Mouse (Mus musculus): ENCODE measurements at regions not wholly inside any gene's neighbourhood (a gene's known extent, or its start where the extent isn't known, plus 50 kb on each side); places are given as distances from the start of the nearest gene placed in this dataset.

GRCm38 (mm10) chr7:84800966-84801365, 52.4 kb upstream of the Olfr291 start:
- DNase-seq (ENCODE audit: low spot score): no peak

- peak; percentile 8 for DNase-seq (ENCODE audit: low spot score)
These were observed 58.7 kb upstream of the Olfr291 start for GRCm38 (mm10) chr7:84794655-84795054.

GRCm38 (mm10) chr7:84779276-84779825, 74.0 kb upstream of the Olfr291 start:
- DNase-seq (ENCODE audit: low spot score): peak; percentile 88

GRCm38 (mm10) chr7:84777696-84778095, 75.7 kb upstream of the Olfr291 start:
- DNase-seq (ENCODE audit: low spot score): no peak

- no peak for DNase-seq (ENCODE audit: low spot score)
These were observed 66.5 kb upstream of the Zfand6 start for GRCm38 (mm10) chr7:84756261-84756660.

- DNase-seq (ENCODE audit: low spot score): no peak
These were observed 63.6 kb upstream of the Zfand6 start for GRCm38 (mm10) chr7:84753361-84753760.

- peak; percentile 58 for DNase-seq (ENCODE audit: low spot score)
These were observed 59.9 kb upstream of the Zfand6 start for GRCm38 (mm10) chr7:84749434-84750301.

GRCm38 (mm10) chr7:84747847-84748246, 58.1 kb upstream of the Zfand6 start:
- DNase-seq (ENCODE audit: low spot score): no peak

GRCm38 (mm10) chr7:84744321-84745070, 54.7 kb upstream of the Zfand6 start:
- no peak for DNase-seq (ENCODE audit: low spot score)

- peak; percentile 15 for DNase-seq (ENCODE audit: low spot score)
These were observed 50.2 kb upstream of the Zfand6 start for GRCm38 (mm10) chr7:84739965-84740390.
